Mouse (Mus musculus): ENCODE results near the gene Lnpk. TPM values are rescaled to one million over a fixed set of nuclear protein-coding genes. Genes with fewer than 3 reads are reported as not detected.

Gene Lnpk
- total RNA-seq, 2 experiments from 2014 or later: 52.2 to 63.7 TPM

DNA sequence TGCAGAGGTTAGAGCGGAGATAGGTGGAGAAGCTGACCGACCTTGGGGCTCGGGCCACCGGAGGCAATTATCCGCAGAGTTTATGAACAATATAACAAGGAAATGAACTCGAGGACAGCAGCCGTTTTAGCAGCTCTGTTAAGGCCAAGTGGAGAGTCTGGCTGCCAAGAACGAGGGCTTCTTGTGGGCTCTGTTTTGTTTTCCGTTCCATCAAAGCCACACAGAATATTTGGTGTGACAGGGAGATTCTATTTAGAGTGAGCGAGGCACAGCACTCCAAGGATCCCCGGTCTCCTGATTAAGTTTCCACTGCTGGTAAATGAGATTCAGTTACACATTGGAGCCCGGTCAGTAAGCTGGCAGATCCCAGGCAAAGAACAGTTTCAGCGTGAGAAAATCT is 87.8 kb downstream of the Lnpk start:
- DNase-seq (ENCODE audit: low spot score in 2 of 2): no peak

DNA sequence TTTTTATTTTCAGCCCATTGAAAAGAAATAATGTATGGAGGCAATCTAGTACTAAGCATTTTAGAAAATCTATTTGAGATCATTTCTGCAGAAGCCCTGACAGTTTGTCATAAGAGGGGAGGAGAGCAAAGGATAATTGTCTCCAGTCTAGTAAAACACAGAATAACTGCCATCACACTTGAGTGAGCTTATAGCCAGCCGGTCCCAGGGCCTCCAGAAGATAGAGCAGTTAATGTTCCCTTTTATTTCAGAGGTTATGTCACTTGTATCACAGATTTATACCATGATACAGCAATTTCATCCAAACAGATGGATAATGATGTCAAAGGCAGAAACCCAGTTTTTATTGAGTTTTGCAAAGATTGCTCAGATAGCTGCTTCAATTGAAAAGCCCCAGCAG is 89.0 kb downstream of the Lnpk start:
- DNase-seq (ENCODE audit: low spot score in 2 of 2): no peak

DNA sequence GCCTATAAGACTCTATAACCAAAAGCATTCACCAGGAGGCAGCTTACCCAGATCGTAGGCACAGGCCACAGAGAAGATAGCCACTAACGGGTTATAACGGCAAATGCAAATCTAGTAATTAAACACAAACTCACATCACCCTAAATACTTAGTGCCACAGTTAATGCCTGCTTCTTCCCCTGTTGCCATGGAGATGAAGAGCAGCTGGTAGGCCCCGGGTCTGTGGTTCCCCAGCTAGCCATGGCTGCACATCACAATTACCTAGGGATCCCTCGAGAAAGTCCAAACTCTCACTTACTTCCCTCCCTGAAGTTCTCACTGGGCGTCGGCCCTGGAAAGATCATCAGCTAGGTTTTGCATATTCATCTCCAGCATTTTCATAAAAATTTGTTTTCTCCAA is 90.8 kb downstream of the Lnpk start:
- no peak for DNase-seq (ENCODE audit: low spot score in 2 of 2)

DNA sequence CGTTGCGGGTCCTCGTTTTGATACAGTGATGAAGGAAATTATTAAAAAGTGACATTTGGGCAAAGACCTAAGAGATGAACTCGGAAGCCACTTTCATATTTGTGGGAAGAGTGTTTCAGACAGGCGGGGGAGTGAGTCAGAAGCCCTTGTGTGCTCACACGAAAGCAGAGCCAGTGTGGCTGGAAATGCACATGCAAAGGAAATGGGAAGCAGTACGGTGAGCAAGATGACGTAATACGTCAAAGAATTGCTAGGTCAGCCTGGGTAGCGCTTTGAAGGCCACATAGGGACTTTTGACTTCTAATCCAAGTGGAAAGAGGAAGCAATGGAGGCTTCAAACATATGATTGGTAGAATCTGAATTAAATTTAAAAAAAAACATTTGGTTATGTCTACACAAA is 96.6 kb downstream of the Lnpk start:
- no peak for DNase-seq (ENCODE audit: low spot score in 2 of 2)

DNA sequence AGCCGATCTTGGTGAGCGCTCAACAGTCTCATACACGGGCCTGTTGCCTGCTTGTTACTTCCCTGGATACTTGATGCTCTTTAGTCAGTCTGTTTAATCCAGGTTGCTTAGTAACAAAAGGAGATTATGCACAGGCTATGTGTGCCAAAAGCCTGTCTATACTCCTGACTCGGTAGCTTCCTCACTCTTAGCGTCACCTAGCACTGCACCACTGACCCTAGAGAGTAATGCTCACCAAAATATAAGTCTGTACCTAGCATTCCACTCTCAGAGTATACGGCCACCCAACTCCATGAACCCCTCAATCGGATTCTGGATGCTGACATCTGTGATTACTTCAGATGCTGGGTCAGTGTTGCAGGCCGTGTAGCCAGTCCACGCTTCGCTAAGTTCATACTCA is 97.1 kb downstream of the Lnpk start:
- DNase-seq (ENCODE audit: low spot score in 2 of 2): no peak

Other genes with a start within 250 kb of the Lnpk start
- not detected for gene Evx2, start 80.1 kb upstream of the Lnpk start, total RNA-seq (2021)
- gene Hoxd13, start 88.9 kb upstream of the Lnpk start, total RNA-seq (2021): not detected
- gene Hoxd12, start 95.6 kb upstream of the Lnpk start, total RNA-seq (2021): not detected
- not detected for gene Hoxd11, start 100.1 kb upstream of the Lnpk start, total RNA-seq (2021)
- gene Hoxd10, start 112.5 kb upstream of the Lnpk start, total RNA-seq (2021): not detected
- not detected for gene Hoxd9, start 118.3 kb upstream of the Lnpk start, total RNA-seq (2021)
- gene Hoxd8, start 125.2 kb upstream of the Lnpk start, total RNA-seq (2021): under 1 TPM in 1 of 2 experiments, not detected in 1; 0.23 TPM
- gene Hoxd3, start 132.5 kb upstream of the Lnpk start, total RNA-seq (2021): not detected
- gene Hoxd4, start 132.5 kb upstream of the Lnpk start, total RNA-seq (2021): not detected
- gene Gm28230, start 147.3 kb upstream of the Lnpk start, total RNA-seq (2021): not detected
- gene Hoxd1, start 183.5 kb upstream of the Lnpk start, total RNA-seq (2021): not detected
- gene Mtx2, start 246.4 kb upstream of the Lnpk start, total RNA-seq (2021): 10 to 100 TPM; 54.4 to 63.7 TPM